Mouse (Mus musculus) stomach, postnatal 0 days (tissue): ENCODE results near the gene Nfkb1. TPM values are rescaled to one million over a fixed set of nuclear protein-coding genes. Genes with fewer than 3 reads are reported as not detected.
A peak's percentile ranks its signal among the peaks of the same experiment; 100 is the strongest.

ENCODE experiments used
- ATAC-seq: fragments of 200-750 bp; cut with Nextera tagmentation; 2 replicates; pipeline ENCODE4 v1.8.0; 2017; ENCODE audit not compliant: low FRiP score, low TSS enrichment
- DNase-seq: peaks from one replicate; pipeline ENCODE4 v3.0.0-alpha.2; 2016; ENCODE audit warnings: low spot score
- H3K27ac ChIP-seq: fragments of 300-500 bp; sonication (generic); replicated peaks from 2 replicates; pipeline ENCODE4 v1.5.1; 2014; ENCODE audit warnings: mild to moderate bottlenecking, control low read depth
- H3K27me3 ChIP-seq: fragments of 300-500 bp; sonication (generic); 2 replicates; pipeline ENCODE4 v1.6.1; 2014; ENCODE audit warnings: low read length; ENCODE audit not compliant: control insufficient read depth, insufficient read depth
- H3K36me3 ChIP-seq: fragments of 300-500 bp; sonication (generic); 2 replicates; pipeline ENCODE4 v1.6.1; 2014; ENCODE audit warnings: low read length, mixed read lengths; ENCODE audit not compliant: control insufficient read depth, insufficient read depth
- H3K4me1 ChIP-seq: fragments of 300-500 bp; sonication (generic); replicated peaks from 2 replicates; pipeline ENCODE4 v1.6.1; 2014; ENCODE audit warnings: antibody characterized with exemption; ENCODE audit not compliant: control insufficient read depth, insufficient read depth
- H3K4me2 ChIP-seq: fragments of 300-500 bp; sonication (generic); replicated peaks from 2 replicates; pipeline ENCODE4 v1.6.1; 2014; ENCODE audit warnings: low read depth, mild to moderate bottlenecking, control low read depth, moderate library complexity
- H3K4me3 ChIP-seq: fragments of 300-500 bp; sonication (generic); 2 replicates; pipeline ENCODE4 v1.5.1; 2014; ENCODE audit warnings: low read depth, low read length, control low read depth
- H3K9ac ChIP-seq: fragments of 300-500 bp; sonication (generic); 2 replicates; pipeline ENCODE4 v1.6.1; 2014; ENCODE audit warnings: mild to moderate bottlenecking, low read length, control low read depth, mixed read lengths
- H3K9me3 ChIP-seq: fragments of 300-500 bp; sonication (generic); 2 replicates; pipeline ENCODE4 v1.6.1; 2016; ENCODE audit warnings: low read length; ENCODE audit not compliant: control insufficient read depth
- CTCF ChIP-seq: IDR thresholded peaks from 2 replicates; pipeline ENCODE4 v1.5.1; 2016; ENCODE audit warnings: antibody characterized with exemption, low read depth, mild to moderate bottlenecking, moderate library complexity
- EP300 ChIP-seq: optimal IDR thresholded peaks from 2 replicates; pipeline ENCODE3; 2016; ENCODE audit warnings: antibody characterized with exemption
- WGBS: fragments of 180-500 bp; shearing (Covaris S2); extraction: QIAGEN DNeasy Blood & Tissue Kit; methylation state at CpG from one replicate; pipeline ENCODE4 v1.1.7; 2014; 5-methylcytosine and 5-hydroxymethylcytosine counted together
- polyA plus RNA-seq: library from polyadenylated mRNA; unstranded; fragments of >200 nt; fragmentation: Nextera tagmentation; extraction: Ambion mirVana; gene quantifications from 2 replicates; pipeline ENCODE4 v1.2.1, GENCODE M21; 2015

The Nfkb1 gene
- polyA plus RNA-seq, 1 experiment from 2014 or later = 13.7 TPM

DNA sequence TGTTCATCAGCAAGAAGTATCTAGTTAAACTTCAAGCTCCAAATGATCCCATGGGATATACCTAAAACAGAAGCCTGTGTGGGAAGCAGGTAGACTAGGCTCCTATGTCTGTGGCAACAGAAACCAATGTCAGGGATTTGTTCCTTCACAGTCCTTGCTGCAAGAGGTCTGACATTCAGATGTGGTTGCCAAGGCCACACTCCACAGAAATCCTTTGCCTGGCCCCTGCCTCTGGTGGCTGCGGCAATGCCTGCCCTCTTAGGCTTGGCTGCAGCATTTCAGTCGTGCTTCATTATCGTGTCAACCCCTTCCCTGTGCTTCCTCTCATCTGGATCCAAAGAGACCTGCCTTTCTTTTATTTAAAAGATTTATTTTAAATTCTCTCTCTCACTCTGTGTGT lies 1.7 kb upstream of the Nfkb1 start:
- DNase-seq (no peak), ATAC-seq (no peak)
- H3K9me3 ChIP-seq = no peaks in the 10 kb centered on the region
- H3K36me3 ChIP-seq = no peaks in the 10 kb centered on the region
- H3K4me1 ChIP-seq = peaks cover 3% of the 10 kb centered on the region; the same call in 1 of the 2 replicates
- H3K27ac ChIP-seq = no peak overlapping the region
- H3K9ac ChIP-seq = no peak overlapping the region
- no peaks in the 10 kb centered on the region for H3K27me3 ChIP-seq
- WGBS = 59% methylated on average over 3 of the region's 3 CpGs
- TF ChIP-seq CTCF (no peak), EP300 (no peak)
- H3K4me2 ChIP-seq = no peak overlapping the region
- no peak overlapping the region for H3K4me3 ChIP-seq

- no peak for TF ChIP-seq CTCF
- no peak for TF ChIP-seq EP300
- H3K4me3 ChIP-seq = peak overlapping the region; percentile 93
- DNase-seq (peak; percentile 69), ATAC-seq (peak; percentile 77)
- peak overlapping the region; percentile 87 for H3K4me2 ChIP-seq
- WGBS = under 1% methylated on average over 35 of the region's 47 CpGs
- H3K9ac ChIP-seq = peak overlapping the region; percentile 100
- no peaks in the 10 kb centered on the region for H3K36me3 ChIP-seq
- H3K9me3 ChIP-seq = no peaks in the 10 kb centered on the region
- no peaks in the 10 kb centered on the region for H3K27me3 ChIP-seq
- peak overlapping the region; percentile 99 for H3K27ac ChIP-seq
- H3K4me1 ChIP-seq = peaks cover 3% of the 10 kb centered on the region; the same call in 1 of the 2 replicates
These were observed 668 bp downstream of the Nfkb1 start for GRCm38 (mm10) chr3:135690568-135691190.

- Histone ChIP-seq H3K9me3 (no peaks in the 10 kb centered on the region), H3K9ac (peak overlapping the region; percentile 100), H3K4me2 (peak overlapping the region; percentile 87), H3K4me3 (peak overlapping the region; percentile 93), H3K36me3 (no peaks in the 10 kb centered on the region), H3K27me3 (no peaks in the 10 kb centered on the region), H3K27ac (peak overlapping the region; percentile 99), H3K4me1 (peaks cover 3% of the 10 kb centered on the region; the same call in 1 of the 2 replicates)
- no peak for DNase-seq
- TF ChIP-seq CTCF (no peak), EP300 (no peak)
- 26% methylated on average over 10 of the region's 10 CpGs for WGBS
- no peak for ATAC-seq
These were observed 1.4 kb downstream of the Nfkb1 start for GRCm38 (mm10) chr3:135689773-135690567.

DNA sequence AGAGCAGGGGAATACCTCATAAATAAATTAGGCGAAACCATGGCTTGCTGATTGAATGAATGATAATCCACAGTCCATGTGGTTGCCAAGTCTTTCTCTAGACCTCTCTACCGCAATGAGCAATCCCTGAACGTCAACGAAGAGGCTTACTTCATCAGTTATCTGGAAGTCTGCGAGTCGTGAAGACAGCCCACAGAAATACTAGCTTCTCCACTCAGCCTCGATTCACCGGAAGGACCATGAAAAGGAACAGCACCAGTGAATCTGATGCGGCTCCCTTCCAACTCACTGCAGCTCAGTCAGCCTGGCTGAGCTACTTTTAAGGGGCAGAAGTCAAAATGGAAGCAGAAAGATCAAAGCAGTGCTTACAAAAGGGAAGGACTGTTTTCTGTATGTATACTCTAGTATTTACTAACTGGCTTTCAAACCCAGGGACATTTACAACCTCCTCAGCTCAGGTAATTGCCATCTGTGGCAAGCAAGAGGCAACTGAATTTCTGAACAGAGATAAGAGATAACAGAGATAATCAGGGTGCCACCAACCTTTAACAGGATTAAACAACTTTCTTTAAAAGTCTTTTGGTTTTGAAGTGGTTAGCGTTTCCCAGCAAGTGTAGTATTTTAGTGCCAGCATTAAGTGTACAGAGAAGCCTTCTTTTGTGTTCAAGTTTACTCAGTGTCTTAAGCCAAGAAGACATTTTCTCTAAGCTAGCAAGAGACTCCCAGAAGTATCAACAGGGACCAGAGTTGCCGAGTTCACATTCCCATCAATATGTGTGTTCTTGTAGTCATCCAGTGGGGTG lies 2.2 kb downstream of the Nfkb1 start:
- peaks cover 3% of the 10 kb centered on the region; the same call in 1 of the 2 replicates for H3K4me1 ChIP-seq
- H3K4me3 ChIP-seq = peak overlapping the region; percentile 93
- ATAC-seq (no peak), DNase-seq (no peak)
- peak overlapping the region; percentile 87 for H3K4me2 ChIP-seq
- peak overlapping the region; percentile 99 for H3K27ac ChIP-seq
- WGBS = 22% methylated on average over 11 of the region's 11 CpGs
- TF ChIP-seq EP300 = no peak
- no peak for TF ChIP-seq CTCF
- H3K9me3 ChIP-seq = no peaks in the 10 kb centered on the region
- H3K9ac ChIP-seq = peak overlapping the region; percentile 13; the same call in 1 of the 2 replicates
- H3K36me3 ChIP-seq = no peaks in the 10 kb centered on the region
- no peaks in the 10 kb centered on the region for H3K27me3 ChIP-seq

DNA sequence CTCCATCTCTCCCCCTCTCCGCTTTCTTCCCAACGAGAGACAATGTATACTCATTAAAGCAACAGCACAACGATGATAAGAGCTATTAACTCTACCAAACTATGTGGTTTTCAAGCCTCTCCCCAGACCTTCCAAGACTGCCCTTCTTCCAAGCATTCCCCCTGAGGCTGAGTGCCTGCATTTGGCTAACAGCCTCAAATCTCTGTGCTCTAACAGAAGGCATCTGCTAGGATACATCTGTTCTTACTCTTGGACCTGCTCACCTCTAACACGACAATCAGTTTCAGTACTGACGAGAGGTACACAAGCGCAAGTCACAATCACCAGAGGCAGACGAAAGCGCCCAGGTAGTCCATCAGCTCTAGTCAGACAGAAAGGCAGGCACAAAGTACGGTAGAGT lies 3.4 kb downstream of the Nfkb1 start:
- no peak for TF ChIP-seq EP300
- TF ChIP-seq CTCF = no peak
- DNase-seq (no peak), ATAC-seq (no peak)
- Histone ChIP-seq H3K36me3 (no peaks in the 10 kb centered on the region), H3K4me3 (no peak overlapping the region), H3K27ac (no peak overlapping the region), H3K9me3 (no peaks in the 10 kb centered on the region), H3K4me2 (no peak overlapping the region), H3K4me1 (peaks cover 3% of the 10 kb centered on the region), H3K27me3 (no peaks in the 10 kb centered on the region), H3K9ac (no peak overlapping the region)
- 63% methylated on average over 9 of the region's 9 CpGs for WGBS
